Mouse (Mus musculus) layer of hippocampus, adult 2 months (tissue): Measurements from ENCODE around the gene Endod1. TPM values are rescaled to one million over a fixed set of nuclear protein-coding genes. Genes with fewer than 3 reads are reported as not detected.

Source experiments
- DNase-seq, 2 experiments: peaks; one replicate each; pipeline ENCODE4 v3.0.0; 2022; ENCODE audit warnings: low spot score in 2 of 2
- H3K27ac ChIP-seq: fragments of 200-600 bp; 2 replicates; pipeline ENCODE4 v1.8.1; 2022
- H3K4me3 ChIP-seq: fragments of 200-600 bp; 2 replicates; pipeline ENCODE4 v1.8.1; 2022; ENCODE audit warnings: mild to moderate bottlenecking
- CTCF ChIP-seq: fragments of 200-600 bp; conservative IDR thresholded peaks from 2 replicates; pipeline ENCODE4 v1.8.1; 2022; ENCODE audit warnings: antibody characterized with exemption, mild to moderate bottlenecking, moderate library complexity
- long read RNA-seq, 2 experiments: library from polyadenylated mRNA; stranded (forward); transcript quantifications; one replicate each; pipeline ENCODE4 v2.0.0; 2021; ENCODE audit warnings: borderline mapping rate in 2 of 2
- total RNA-seq, 2 experiments: library from RNA; stranded (reverse); gene quantifications; 2 replicates each; pipeline ENCODE4 v1.2.3; 2021

The Endod1 gene
- 10 to 100 TPM; 67.3 to 73.6 TPM for total RNA-seq
- long read RNA-seq, experiment 1, full-length matches to known transcripts, result 64 of 67 reads
- long read RNA-seq, experiment 1, partial matches to known transcripts, result 3 of 67 reads
- long read RNA-seq, experiment 1, other reads (novel, unspliced or antisense), result 0 of 67 reads
- long read RNA-seq, experiment 2, full-length matches to known transcripts, result 73 of 84 reads
- long read RNA-seq, experiment 2, partial matches to known transcripts, result 0 of 84 reads
- long read RNA-seq, experiment 2, other reads (novel, unspliced or antisense), result 11 of 84 reads

GRCm38 (mm10) chr9:14381353-14382055 is at the start of gene Endod1:
Gene Endod1 (minus strand): TSS chr9:14381507.
- peak; percentile 23 to 26 for DNase-seq
- no peak for TF ChIP-seq CTCF
- peak within 1 kb of the TSS; percentile 98 for H3K27ac ChIP-seq
- H3K4me3 ChIP-seq, result peak within 1 kb of the TSS; percentile 75

DNA sequence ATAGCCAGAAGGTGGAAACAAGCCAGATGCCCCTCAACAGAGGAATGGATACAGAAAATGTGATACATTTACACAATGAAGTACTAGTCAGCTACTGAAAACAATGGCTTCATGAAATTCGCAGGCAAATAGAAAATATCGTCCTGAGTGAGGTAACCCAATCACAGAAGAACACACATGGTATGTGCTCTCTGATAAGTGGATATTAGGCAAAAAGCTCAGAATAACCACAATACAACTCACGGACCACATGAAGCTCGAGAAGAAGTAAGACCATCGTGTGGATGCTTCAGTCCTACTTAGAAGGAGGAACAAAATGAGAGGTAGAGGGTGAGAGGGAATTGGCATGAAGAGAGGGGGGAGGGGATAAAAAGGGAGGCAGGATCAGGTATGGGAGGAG is 27.8 kb upstream of the Endod1 start:
- no peak for DNase-seq
- Histone ChIP-seq H3K4me3 (no peak overlapping the region), H3K27ac (no peak overlapping the region)
- TF ChIP-seq CTCF, result no peak

- Histone ChIP-seq H3K4me3 (no peak overlapping the region), H3K27ac (no peak overlapping the region)
- DNase-seq, result no peak
- no peak for TF ChIP-seq CTCF
These were observed 26.7 kb upstream of the Endod1 start for GRCm38 (mm10) chr9:14408044-14408443.

DNA sequence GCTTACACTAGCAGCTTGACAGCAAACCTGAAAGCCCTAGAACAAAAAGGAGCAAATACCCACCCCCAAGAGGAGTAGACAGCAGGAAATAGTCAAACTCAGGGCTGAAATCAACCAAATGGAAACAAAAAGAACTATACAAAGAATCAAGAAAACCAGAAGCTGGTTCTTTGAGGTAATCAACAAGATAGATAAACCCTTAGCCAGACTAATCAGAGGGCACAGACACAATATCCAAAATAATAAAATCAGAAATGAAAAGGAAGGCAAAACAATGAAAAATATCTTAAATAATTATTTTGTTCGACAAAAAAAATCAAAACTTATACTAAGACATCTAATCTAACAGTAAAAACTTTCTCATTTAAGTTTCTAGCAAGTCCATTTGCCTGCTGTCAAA is 24.7 kb upstream of the Endod1 start:
- H3K27ac ChIP-seq, result no peak overlapping the region
- no peak for TF ChIP-seq CTCF
- DNase-seq, result no peak
- H3K4me3 ChIP-seq, result no peak overlapping the region

DNA sequence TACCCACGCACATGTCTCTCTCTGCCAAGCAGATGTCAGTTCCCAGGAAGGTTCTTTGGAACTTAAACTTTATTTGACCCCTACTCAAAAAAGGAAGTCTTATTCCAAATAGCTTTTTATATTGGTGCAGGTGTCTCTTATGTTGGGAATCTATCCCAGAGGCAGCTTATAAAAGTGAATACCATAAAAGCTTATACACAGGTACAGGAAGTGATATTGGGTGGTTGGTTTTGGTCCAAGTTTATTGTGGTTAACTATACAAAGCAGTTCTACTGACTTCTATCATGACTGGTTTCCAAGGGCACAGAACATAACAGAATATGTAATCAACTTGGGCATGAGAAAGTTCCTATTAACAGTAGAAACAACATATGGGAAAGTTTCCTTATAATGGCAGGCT is 20.8 kb upstream of the Endod1 start:
- no peak overlapping the region for H3K4me3 ChIP-seq
- TF ChIP-seq CTCF, result no peak
- H3K27ac ChIP-seq, result no peak overlapping the region
- DNase-seq, result no peak

DNA sequence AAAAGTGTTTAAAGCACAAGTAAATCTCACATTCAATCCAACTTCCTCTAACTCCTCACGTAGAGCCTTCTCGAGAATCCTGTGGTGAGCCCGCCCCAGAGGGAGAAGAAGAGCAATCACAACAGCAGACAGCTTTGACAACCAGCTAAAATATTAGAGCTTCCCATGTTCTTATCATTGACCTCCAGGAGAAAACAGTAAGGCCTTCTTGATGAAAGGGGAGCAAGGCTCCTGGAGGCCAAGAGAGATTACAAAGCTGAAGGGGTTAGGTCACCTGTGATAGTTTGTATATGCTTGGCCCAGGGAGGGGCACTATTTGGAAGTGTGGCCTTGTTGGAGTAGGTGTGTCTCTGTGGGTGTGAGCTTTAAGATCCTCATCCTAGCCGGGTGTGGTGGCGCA is 19.1 kb upstream of the Endod1 start:
- no peak for TF ChIP-seq CTCF
- no peak for DNase-seq

GRCm38 (mm10) chr9:14398946-14399345 is 17.6 kb upstream of the Endod1 start:
- Histone ChIP-seq H3K4me3 (no peak overlapping the region), H3K27ac (no peak overlapping the region)
- no peak for TF ChIP-seq CTCF
- DNase-seq, result no peak

More for the DNA sequence above, 19.1 kb upstream of the Endod1 start:
- no peak overlapping the region for H3K27ac ChIP-seq
- no peak overlapping the region for H3K4me3 ChIP-seq

GRCm38 (mm10) chr9:14398084-14398483 is 16.8 kb upstream of the Endod1 start:
- Histone ChIP-seq H3K27ac (no peak overlapping the region), H3K4me3 (no peak overlapping the region)
- TF ChIP-seq CTCF, result no peak
- DNase-seq, result no peak

DNA sequence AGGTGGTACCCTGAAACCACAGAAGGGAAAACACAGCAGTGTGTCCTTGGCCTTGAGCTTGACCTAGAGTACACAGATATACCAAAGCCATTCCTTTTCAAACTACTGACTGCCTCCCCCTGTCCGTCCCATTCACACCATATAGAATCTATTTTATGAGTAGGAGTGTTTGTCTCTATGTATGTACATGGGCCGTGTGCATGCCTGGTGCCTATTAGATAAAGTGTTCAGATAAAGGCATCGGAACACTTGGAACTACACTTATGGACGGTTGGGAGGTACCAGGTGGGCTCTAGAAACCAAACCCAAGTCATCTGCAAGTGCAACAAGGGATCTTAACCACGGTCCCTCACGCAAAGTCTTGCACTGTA is 16.1 kb upstream of the Endod1 start:
- DNase-seq, result no peak
- TF ChIP-seq CTCF, result no peak
- no peak overlapping the region for H3K4me3 ChIP-seq
- H3K27ac ChIP-seq, result no peak overlapping the region

GRCm38 (mm10) chr9:14396819-14397448 is 15.6 kb upstream of the Endod1 start:
- no peak for TF ChIP-seq CTCF
- no peak overlapping the region for H3K4me3 ChIP-seq
- H3K27ac ChIP-seq, result no peak overlapping the region
- DNase-seq, result no peak

DNA sequence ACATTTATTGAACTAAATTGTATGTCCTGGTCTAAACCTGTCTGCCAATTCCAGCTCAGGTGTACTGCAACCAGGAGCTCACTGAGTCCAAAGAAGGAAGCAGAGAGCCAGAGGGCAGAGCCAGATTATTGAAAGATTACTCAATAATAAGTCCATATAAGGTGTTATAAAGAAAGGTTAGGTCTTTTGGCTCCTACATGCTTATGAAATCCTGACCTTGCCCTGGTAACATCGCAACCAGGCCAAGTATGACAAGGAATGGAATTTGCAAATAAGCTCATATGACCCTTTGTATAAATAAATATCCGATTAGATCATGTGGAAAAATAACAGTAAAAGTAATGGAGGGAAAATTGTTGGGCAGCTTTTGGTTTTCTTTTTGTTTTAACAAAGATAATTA is 14.8 kb upstream of the Endod1 start:
- no peak overlapping the region for H3K27ac ChIP-seq
- no peak overlapping the region for H3K4me3 ChIP-seq
- no peak for TF ChIP-seq CTCF
- no peak for DNase-seq

GRCm38 (mm10) chr9:14394956-14395561 is 13.8 kb upstream of the Endod1 start:
- peak overlapping the region; percentile 2; the same call in 1 of the 2 replicates for H3K27ac ChIP-seq
- no peak for TF ChIP-seq CTCF
- DNase-seq, result peak in 1 of 2 experiments; percentile 34
- H3K4me3 ChIP-seq, result no peak overlapping the region

- Histone ChIP-seq H3K27ac (no peak overlapping the region; the same call in 1 of the 2 replicates), H3K4me3 (no peak overlapping the region)
- no peak for DNase-seq
- TF ChIP-seq CTCF, result no peak
These were observed 10.6 kb upstream of the Endod1 start for GRCm38 (mm10) chr9:14391841-14392318.
